Mouse (Mus musculus) limb, embryonic 10.5 days (tissue): ENCODE results near the gene Cntn1. TPM values are rescaled to one million over a fixed set of nuclear protein-coding genes. Genes with fewer than 3 reads are reported as not detected.
A peak's percentile ranks its signal among the peaks of the same experiment; 100 is the strongest.

Experiments
- DNase-seq: peaks from one replicate; pipeline ENCODE4 v3.0.0-alpha.2; 2017; ENCODE audit warnings: low spot score
- H3K27ac ChIP-seq: fragments of 300-500 bp; sonication (generic); 2 replicates; pipeline ENCODE4 v1.5.1; 2016; ENCODE audit warnings: mild to moderate bottlenecking
- H3K27me3 ChIP-seq: fragments of 300-500 bp; sonication (generic); 2 replicates; pipeline ENCODE4 v1.6.1; 2016; ENCODE audit warnings: low read depth, mild to moderate bottlenecking; ENCODE audit not compliant: poor library complexity, severe bottlenecking
- H3K36me3 ChIP-seq: fragments of 300-500 bp; sonication (generic); 2 replicates; pipeline ENCODE4 v1.6.1; 2016; ENCODE audit warnings: mild to moderate bottlenecking, moderate library complexity
- H3K4me1 ChIP-seq: fragments of 300-500 bp; sonication (generic); 2 replicates; pipeline ENCODE4 v1.6.1; 2016
- H3K4me3 ChIP-seq: fragments of 300-500 bp; sonication (generic); 2 replicates; pipeline ENCODE4 v1.5.1; 2016; ENCODE audit warnings: mild to moderate bottlenecking, moderate library complexity
- H3K9me3 ChIP-seq: fragments of 300-500 bp; sonication (generic); replicated peaks from 2 replicates; pipeline ENCODE4 v1.6.1; 2016; ENCODE audit warnings: mild to moderate bottlenecking
- WGBS: fragments of 180-500 bp; shearing (Covaris S2); methylation state at CpG from one replicate; pipeline ENCODE4 v1.1.7; 2016; 5-methylcytosine and 5-hydroxymethylcytosine counted together
- polyA plus RNA-seq: library from polyadenylated mRNA; unstranded; fragments of >200 nt; fragmentation: Nextera tagmentation; extraction: Ambion mirVana; gene quantifications from 2 replicates; pipeline ENCODE4 v1.2.1, GENCODE M21; 2016

Gene Cntn1
- polyA plus RNA-seq, 1 experiment from 2014 or later, result 0.21 TPM

- no peaks in the 10 kb centered on the region for H3K36me3 ChIP-seq
- H3K4me1 ChIP-seq, result peaks cover 7% of the 10 kb centered on the region
- H3K27me3 ChIP-seq, result no peaks in the 10 kb centered on the region
- no peak overlapping the region for H3K4me3 ChIP-seq
- no peak for DNase-seq
- no peak overlapping the region for H3K27ac ChIP-seq
- WGBS, result 98% methylated on average over 1 of the region's 1 CpGs
- H3K9me3 ChIP-seq, result no peaks in the 10 kb centered on the region
Measured at GRCm38 (mm10) chr15:92085876-92086275, 34.9 kb downstream of the Cntn1 start.

DNA sequence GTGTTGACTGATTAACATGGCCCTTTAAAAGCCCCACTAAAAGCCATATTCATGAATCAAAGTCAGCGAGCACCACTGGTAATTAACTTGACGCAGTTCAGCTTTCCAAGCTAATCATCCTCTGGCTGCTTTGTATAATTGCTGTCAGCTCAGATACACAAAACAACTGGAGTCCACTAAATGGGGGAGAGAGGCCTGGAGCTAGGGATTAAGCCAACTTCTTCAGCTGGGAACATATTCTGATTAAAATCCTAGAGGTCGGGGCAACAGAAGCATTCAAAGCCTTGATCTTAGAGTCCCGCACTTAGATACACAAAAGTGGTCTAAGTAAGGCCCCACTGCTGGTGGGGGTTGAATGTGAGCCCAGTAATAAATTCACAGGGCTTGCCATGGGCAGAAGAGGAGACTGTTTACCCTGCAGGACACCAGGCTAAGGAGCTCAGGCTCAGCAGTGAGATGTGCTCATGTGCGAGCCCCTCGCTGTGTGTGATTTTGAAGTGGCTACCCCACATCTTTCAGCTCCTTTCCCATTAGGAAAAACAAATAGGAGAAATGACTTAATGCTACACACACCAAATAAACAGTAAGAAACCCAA is 36.8 kb downstream of the Cntn1 start:
- no peaks in the 10 kb centered on the region for H3K9me3 ChIP-seq
- no peaks in the 10 kb centered on the region for H3K36me3 ChIP-seq
- H3K4me3 ChIP-seq, result no peak overlapping the region
- no peak overlapping the region for H3K27ac ChIP-seq
- H3K4me1 ChIP-seq, result peaks cover 7% of the 10 kb centered on the region
- WGBS, result 27% methylated on average over 6 of the region's 6 CpGs
- no peaks in the 10 kb centered on the region for H3K27me3 ChIP-seq
- DNase-seq, result no peak

- H3K27me3 ChIP-seq, result no peaks in the 10 kb centered on the region
- H3K9me3 ChIP-seq, result no peaks in the 10 kb centered on the region
- no peak overlapping the region for H3K27ac ChIP-seq
- peaks cover 7% of the 10 kb centered on the region for H3K4me1 ChIP-seq
- H3K36me3 ChIP-seq, result no peaks in the 10 kb centered on the region
- 92% methylated on average over 6 of the region's 6 CpGs for WGBS
- no peak for DNase-seq
- H3K4me3 ChIP-seq, result no peak overlapping the region
Measured at GRCm38 (mm10) chr15:92090787-92091186, 39.8 kb downstream of the Cntn1 start.

DNA sequence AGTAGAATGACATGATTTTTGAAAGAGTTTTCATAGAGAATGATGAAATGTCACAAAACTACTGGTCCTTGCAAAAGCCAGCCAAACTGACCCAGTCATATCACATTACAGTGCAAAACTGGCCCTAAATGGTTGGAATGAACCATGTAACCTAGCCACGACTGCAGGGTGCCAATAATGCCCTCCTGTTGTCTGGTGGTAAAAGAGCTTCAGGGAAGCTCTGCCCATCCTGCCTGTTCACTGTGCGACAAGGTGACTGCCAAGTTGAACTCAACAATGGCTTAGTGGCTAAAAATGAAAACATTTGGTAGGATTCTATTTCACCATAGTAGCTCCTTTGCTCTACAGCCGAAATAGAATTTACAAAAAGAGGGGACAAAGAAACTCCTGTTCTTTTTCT is 41.1 kb downstream of the Cntn1 start:
- DNase-seq, result no peak
- no peaks in the 10 kb centered on the region for H3K27me3 ChIP-seq
- no peaks in the 10 kb centered on the region for H3K9me3 ChIP-seq
- H3K36me3 ChIP-seq, result no peaks in the 10 kb centered on the region
- H3K27ac ChIP-seq, result no peak overlapping the region
- 83% methylated on average over 3 of the region's 3 CpGs for WGBS
- no peak overlapping the region for H3K4me3 ChIP-seq
- peaks cover 7% of the 10 kb centered on the region for H3K4me1 ChIP-seq

- Histone ChIP-seq H3K4me1 (no peaks in the 10 kb centered on the region), H3K36me3 (no peaks in the 10 kb centered on the region), H3K27me3 (no peaks in the 10 kb centered on the region), H3K9me3 (no peaks in the 10 kb centered on the region), H3K27ac (no peak overlapping the region), H3K4me3 (no peak overlapping the region)
- whole genome bisulfite sequencing, result 75% methylated on average over 5 of the region's 5 CpGs
- DNase-seq, result no peak
Measured at GRCm38 (mm10) chr15:92099410-92100174, 48.6 kb downstream of the Cntn1 start.

- H3K9me3 ChIP-seq, result no peaks in the 10 kb centered on the region
- no peak for DNase-seq
- H3K36me3 ChIP-seq, result no peaks in the 10 kb centered on the region
- no peak overlapping the region for H3K27ac ChIP-seq
- 91% methylated on average over 9 of the region's 9 CpGs for WGBS
- H3K4me1 ChIP-seq, result no peaks in the 10 kb centered on the region
- H3K27me3 ChIP-seq, result no peaks in the 10 kb centered on the region
- H3K4me3 ChIP-seq, result no peak overlapping the region
Measured at GRCm38 (mm10) chr15:92101956-92102355, 51.0 kb downstream of the Cntn1 start.

DNA sequence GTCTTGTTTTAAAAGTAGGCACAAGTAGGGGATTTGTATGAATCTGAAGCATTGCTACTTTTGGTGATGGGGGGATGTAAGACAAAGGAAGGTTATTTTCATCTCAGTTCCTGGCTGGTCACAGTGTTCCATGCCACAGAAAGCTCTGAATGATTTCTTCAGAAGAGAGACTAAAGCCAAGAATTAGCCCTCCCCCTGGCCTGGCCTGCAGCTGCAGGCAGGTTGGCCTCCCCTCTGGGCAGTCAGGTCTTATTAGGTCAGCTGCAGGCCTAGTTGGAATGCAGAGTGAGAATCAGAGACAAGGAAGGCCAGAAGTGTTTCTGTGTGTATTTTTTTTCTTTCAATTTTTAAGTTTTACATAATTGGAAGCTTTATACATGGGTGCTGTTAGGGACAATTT is 61.5 kb downstream of the Cntn1 start:
- H3K9me3 ChIP-seq, result no peaks in the 10 kb centered on the region
- H3K27me3 ChIP-seq, result no peaks in the 10 kb centered on the region
- no peak overlapping the region for H3K4me3 ChIP-seq
- H3K4me1 ChIP-seq, result 0 out of 2 replicates have a peak, but pooled peaks cover 7% of the 10 kb centered on the region
- no peaks in the 10 kb centered on the region for H3K36me3 ChIP-seq
- peak overlapping the region; percentile 53; the same call in 1 of the 2 replicates for H3K27ac ChIP-seq
- no peak for DNase-seq

DNA sequence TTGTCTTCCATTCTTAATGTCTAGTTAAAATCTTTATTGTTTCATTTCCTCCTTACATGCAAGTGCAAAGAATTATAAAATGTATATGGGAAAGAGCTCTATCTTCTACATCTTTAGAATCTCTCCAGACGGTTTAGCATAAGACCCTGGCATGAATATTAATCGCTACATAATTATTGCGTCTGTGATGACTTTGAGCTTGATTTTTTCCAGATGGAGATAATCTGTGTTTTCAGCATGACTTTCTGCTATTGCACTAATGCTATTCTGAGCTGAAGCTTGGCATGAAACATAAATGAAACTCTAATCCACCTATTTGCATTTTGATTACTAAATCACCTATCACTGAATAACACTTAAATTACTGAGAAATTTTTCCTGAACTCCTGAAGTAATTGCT is 82.0 kb downstream of the Cntn1 start:
- no peak for DNase-seq
- Histone ChIP-seq H3K4me1 (0 out of 2 replicates have a peak, but pooled peaks cover 2% of the 10 kb centered on the region), H3K27ac (no peak overlapping the region), H3K9me3 (no peaks in the 10 kb centered on the region), H3K4me3 (no peak overlapping the region), H3K36me3 (no peaks in the 10 kb centered on the region), H3K27me3 (no peaks in the 10 kb centered on the region)
- WGBS, result 87% methylated on average over 3 of the region's 3 CpGs

DNA sequence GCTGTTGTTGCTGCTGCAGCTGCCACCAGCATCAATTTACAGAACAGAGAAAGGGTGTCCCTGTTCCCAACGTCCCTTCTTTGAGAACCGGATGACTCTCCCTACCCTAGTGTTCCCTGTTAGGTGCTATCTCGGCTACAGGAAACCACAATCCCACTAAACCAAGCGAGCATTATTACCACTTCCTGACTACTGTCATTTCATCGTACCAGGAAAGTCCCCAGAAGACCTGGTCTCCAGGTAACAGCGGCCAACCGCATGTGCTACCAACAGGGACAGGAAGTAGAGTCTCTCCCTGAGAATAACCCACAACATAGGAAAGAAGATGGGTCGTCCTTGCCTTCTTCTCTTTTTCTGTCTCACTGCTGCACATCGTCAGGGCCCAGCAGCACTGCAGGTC is 83.3 kb downstream of the Cntn1 start:
- 89% methylated on average over 9 of the region's 9 CpGs for WGBS
- no peak for DNase-seq
- Histone ChIP-seq H3K4me3 (no peak overlapping the region), H3K27me3 (no peaks in the 10 kb centered on the region), H3K27ac (no peak overlapping the region), H3K36me3 (no peaks in the 10 kb centered on the region), H3K9me3 (no peaks in the 10 kb centered on the region), H3K4me1 (0 out of 2 replicates have a peak, but pooled peaks cover 2% of the 10 kb centered on the region)

- H3K36me3 ChIP-seq, result no peaks in the 10 kb centered on the region
- H3K4me3 ChIP-seq, result no peak overlapping the region
- 0 out of 2 replicates have a peak, but pooled peaks cover 2% of the 10 kb centered on the region for H3K4me1 ChIP-seq
- no peaks in the 10 kb centered on the region for H3K9me3 ChIP-seq
- H3K27me3 ChIP-seq, result no peaks in the 10 kb centered on the region
- DNase-seq, result no peak
- WGBS, result 78% methylated on average over 6 of the region's 6 CpGs
- no peak overlapping the region for H3K27ac ChIP-seq
Measured at GRCm38 (mm10) chr15:92137026-92137425, 86.1 kb downstream of the Cntn1 start.

DNA sequence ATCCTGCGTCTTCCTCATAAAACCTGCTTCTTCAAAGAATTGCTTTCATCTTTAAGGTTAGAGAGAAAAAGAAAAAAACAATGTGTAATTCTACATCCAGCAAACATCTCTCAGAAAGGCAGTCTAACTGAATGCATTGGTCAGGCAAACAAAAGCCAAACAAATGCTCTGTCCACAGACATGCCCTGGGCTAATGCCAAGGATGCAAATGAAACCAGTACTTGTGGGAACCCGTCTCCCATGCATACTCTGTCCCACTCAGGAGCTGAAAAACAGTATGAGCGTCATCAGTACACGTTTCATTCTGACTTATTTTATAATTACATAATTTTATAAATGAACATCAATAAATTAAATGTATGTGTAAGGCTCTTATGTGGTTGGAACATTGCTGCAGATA is 91.0 kb downstream of the Cntn1 start:
- H3K4me1 ChIP-seq, result no peaks in the 10 kb centered on the region
- no peak overlapping the region for H3K4me3 ChIP-seq
- H3K9me3 ChIP-seq, result no peaks in the 10 kb centered on the region
- 80% methylated on average over 4 of the region's 4 CpGs for WGBS
- no peaks in the 10 kb centered on the region for H3K36me3 ChIP-seq
- H3K27me3 ChIP-seq, result no peaks in the 10 kb centered on the region
- H3K27ac ChIP-seq, result no peak overlapping the region
- DNase-seq, result no peak

DNA sequence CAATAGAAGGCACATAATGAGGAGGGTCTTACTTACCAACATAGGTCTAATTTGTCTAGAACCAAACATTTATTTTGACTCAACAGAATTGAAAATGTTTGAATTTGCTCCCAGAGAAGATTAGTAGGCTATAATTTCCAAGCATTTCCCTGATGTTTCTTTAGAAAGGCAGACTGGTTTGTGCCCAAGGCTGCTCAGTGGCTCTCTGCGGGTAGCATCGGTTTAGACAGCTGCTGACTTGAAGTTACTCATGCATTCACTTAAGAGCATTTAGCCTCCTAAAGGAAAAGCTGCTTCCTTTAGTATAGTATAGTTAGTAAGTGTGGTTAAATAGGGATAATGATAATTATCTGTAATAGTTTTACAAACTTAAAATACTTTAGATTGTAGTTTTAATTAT is 104.0 kb downstream of the Cntn1 start:
- no peak for DNase-seq
- H3K27me3 ChIP-seq, result no peaks in the 10 kb centered on the region
- no peaks in the 10 kb centered on the region for H3K36me3 ChIP-seq
- no peak overlapping the region for H3K4me3 ChIP-seq
- WGBS, result 85% methylated on average over 2 of the region's 2 CpGs
- H3K4me1 ChIP-seq, result no peaks in the 10 kb centered on the region
- no peak overlapping the region for H3K27ac ChIP-seq
- H3K9me3 ChIP-seq, result no peaks in the 10 kb centered on the region

DNA sequence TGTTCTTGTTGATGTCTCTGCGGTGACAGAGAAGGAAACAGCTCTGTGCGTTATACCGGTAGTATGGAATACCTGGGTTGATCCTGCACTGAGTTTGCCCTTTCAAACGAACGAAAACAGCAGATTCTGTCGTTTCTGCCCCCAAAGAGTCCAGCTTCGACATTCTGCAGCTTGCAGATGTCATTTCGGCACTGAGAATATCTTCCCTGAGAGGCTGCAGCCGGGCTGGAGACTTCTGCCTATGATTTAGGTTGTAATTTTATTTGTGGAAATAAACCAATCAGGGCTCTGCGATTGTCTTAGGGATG is 109.8 kb downstream of the Cntn1 start:
- Histone ChIP-seq H3K36me3 (no peaks in the 10 kb centered on the region), H3K4me1 (no peaks in the 10 kb centered on the region), H3K4me3 (no peak overlapping the region), H3K27me3 (no peaks in the 10 kb centered on the region), H3K27ac (no peak overlapping the region), H3K9me3 (no peaks in the 10 kb centered on the region)
- DNase-seq, result no peak
- WGBS, result 74% methylated on average over 10 of the region's 10 CpGs
